Mouse (Mus musculus) bone marrow, adult 2 months (tissue): ENCODE results near the gene Abhd12b.

Source experiments
- CTCF ChIP-seq: fragments of 200-500 bp; IDR thresholded peaks from 2 replicates; pipeline ENCODE4 v1.5.1; 2011; ENCODE audit warnings: low read length, control low read depth; ENCODE audit not compliant: control insufficient read depth, insufficient read depth
- POLR2A ChIP-seq: fragments of 200-500 bp; IDR thresholded peaks from 2 replicates; pipeline ENCODE4 v1.6.1; 2011; ENCODE audit warnings: low read depth, mild to moderate bottlenecking, control low read depth, low read length, borderline replicate concordance; ENCODE audit not compliant: control insufficient read depth

DNA sequence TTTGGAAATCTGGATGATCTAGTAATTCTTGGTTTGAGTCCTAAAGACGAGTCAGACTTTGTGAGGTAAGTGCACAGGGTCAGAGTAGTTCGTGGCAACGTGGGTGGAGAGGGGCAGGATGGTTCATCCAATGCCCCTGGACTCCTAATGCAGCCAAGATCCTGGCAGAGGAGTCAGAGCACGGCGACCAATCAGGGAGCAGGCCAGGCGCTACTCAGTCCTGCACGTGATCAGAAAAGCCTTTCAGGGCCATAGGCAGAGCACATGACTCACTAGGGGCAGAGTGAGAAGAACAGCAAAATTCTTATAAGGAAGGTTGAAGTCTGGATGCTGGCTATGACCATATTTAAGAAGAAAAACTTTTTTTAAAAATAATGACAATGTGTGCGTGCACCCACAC is 50.5 kb downstream of the Abhd12b start:
- no peak for TF ChIP-seq CTCF
- no peak for TF ChIP-seq POLR2A
